Mouse (Mus musculus): ENCODE measurements at regions not wholly inside any gene's neighbourhood (a gene's known extent, or its start where the extent isn't known, plus 50 kb on each side); places are given as distances from the start of the nearest gene placed in this dataset.
A peak's percentile ranks its signal among the peaks of the same experiment; 100 is the strongest.

- no peak for DNase-seq (ENCODE audit: low spot score)
- 89% methylated on average over 13 of the region's 13 CpGs for WGBS
- no peak overlapping the region for H3K27ac ChIP-seq
Measured at GRCm38 (mm10) chr2:167767962-167768361, 78.3 kb upstream of the Tmem189 start.

GRCm38 (mm10) chr2:167767371-167767770, 77.7 kb upstream of the Tmem189 start:
- peaks cover 43% of the 10 kb centered on the region for H3K4me1 ChIP-seq
- no peaks in the 10 kb centered on the region for H3K36me3 ChIP-seq
- 83% methylated on average over 8 of the region's 8 CpGs for WGBS
- no peak for DNase-seq (ENCODE audit: low spot score)
- H3K27ac ChIP-seq: no peak overlapping the region
- no peaks in the 10 kb centered on the region for H3K9me3 ChIP-seq
- no peak overlapping the region for H3K4me3 ChIP-seq
- H3K27me3 ChIP-seq (ENCODE audit: insufficient read depth, poor library complexity, severe bottlenecking): peaks cover 18% of the 10 kb centered on the region

More at GRCm38 (mm10) chr2:167767962-167768361, 78.3 kb upstream of the Tmem189 start:
- H3K36me3 ChIP-seq: no peaks in the 10 kb centered on the region
- H3K4me3 ChIP-seq: no peak overlapping the region
- H3K4me1 ChIP-seq: peaks cover 39% of the 10 kb centered on the region
- no peaks in the 10 kb centered on the region for H3K9me3 ChIP-seq
- peaks cover 21% of the 10 kb centered on the region for H3K27me3 ChIP-seq (ENCODE audit: insufficient read depth, poor library complexity, severe bottlenecking)

GRCm38 (mm10) chr2:167765811-167766210, 76.2 kb upstream of the Tmem189 start:
- Histone ChIP-seq H3K36me3 (no peaks in the 10 kb centered on the region), H3K4me1 (peaks cover 59% of the 10 kb centered on the region), H3K27me3 (ENCODE audit: insufficient read depth, poor library complexity, severe bottlenecking) (peaks cover 10% of the 10 kb centered on the region), H3K9me3 (no peaks in the 10 kb centered on the region), H3K4me3 (no peak overlapping the region), H3K27ac (peak overlapping the region; percentile 83)
- WGBS: 90% methylated on average over 6 of the region's 6 CpGs
- no peak for DNase-seq (ENCODE audit: low spot score)

GRCm38 (mm10) chr2:167765072-167765800, 75.6 kb upstream of the Tmem189 start:
- Histone ChIP-seq H3K27me3 (ENCODE audit: insufficient read depth, poor library complexity, severe bottlenecking) (peaks cover 9% of the 10 kb centered on the region), H3K4me3 (no peak overlapping the region), H3K9me3 (no peaks in the 10 kb centered on the region), H3K36me3 (no peaks in the 10 kb centered on the region), H3K27ac (peak overlapping the region; percentile 83), H3K4me1 (peaks cover 65% of the 10 kb centered on the region)
- peak; percentile 96 for DNase-seq (ENCODE audit: low spot score)
- WGBS: 50% methylated on average over 22 of the region's 22 CpGs

GRCm38 (mm10) chr2:167763891-167764410, 74.3 kb upstream of the Tmem189 start:
- 91% methylated on average over 7 of the region's 7 CpGs for WGBS
- Histone ChIP-seq H3K36me3 (no peaks in the 10 kb centered on the region), H3K4me1 (peaks cover 63% of the 10 kb centered on the region), H3K27ac (peak overlapping the region; percentile 83), H3K4me3 (no peak overlapping the region), H3K9me3 (no peaks in the 10 kb centered on the region), H3K27me3 (ENCODE audit: insufficient read depth, poor library complexity, severe bottlenecking) (peaks cover 6% of the 10 kb centered on the region; the same call in 1 of the 2 replicates)
- DNase-seq (ENCODE audit: low spot score): no peak

- Histone ChIP-seq H3K36me3 (no peaks in the 10 kb centered on the region), H3K4me1 (peaks cover 78% of the 10 kb centered on the region), H3K9me3 (no peaks in the 10 kb centered on the region), H3K4me3 (no peak overlapping the region), H3K27ac (peak overlapping the region; percentile 67), H3K27me3 (ENCODE audit: insufficient read depth, poor library complexity, severe bottlenecking) (peaks cover 1% of the 10 kb centered on the region; the same call in 1 of the 2 replicates)
- no peak for DNase-seq (ENCODE audit: low spot score)
- WGBS: 71% methylated on average over 17 of the region's 17 CpGs
Measured at GRCm38 (mm10) chr2:167761404-167761936, 71.8 kb upstream of the Tmem189 start.

GRCm38 (mm10) chr2:167760681-167761403, 71.2 kb upstream of the Tmem189 start:
- no peak for DNase-seq (ENCODE audit: low spot score)
- Histone ChIP-seq H3K4me3 (no peak overlapping the region), H3K27ac (peak overlapping the region; percentile 67), H3K9me3 (no peaks in the 10 kb centered on the region), H3K27me3 (ENCODE audit: insufficient read depth, poor library complexity, severe bottlenecking) (no peaks in the 10 kb centered on the region; the same call in 1 of the 2 replicates), H3K4me1 (peaks cover 77% of the 10 kb centered on the region), H3K36me3 (no peaks in the 10 kb centered on the region)
- 68% methylated on average over 13 of the region's 13 CpGs for WGBS

GRCm38 (mm10) chr2:167759603-167760390, 70.2 kb upstream of the Tmem189 start:
- H3K36me3 ChIP-seq: no peaks in the 10 kb centered on the region
- no peaks in the 10 kb centered on the region for H3K27me3 ChIP-seq (ENCODE audit: insufficient read depth, poor library complexity, severe bottlenecking)
- no peaks in the 10 kb centered on the region for H3K9me3 ChIP-seq
- 91% methylated on average over 9 of the region's 9 CpGs for WGBS
- peaks cover 75% of the 10 kb centered on the region for H3K4me1 ChIP-seq
- DNase-seq (ENCODE audit: low spot score): no peak
- H3K27ac ChIP-seq: no peak overlapping the region
- no peak overlapping the region for H3K4me3 ChIP-seq

GRCm38 (mm10) chr2:167757157-167757780, 67.6 kb upstream of the Tmem189 start:
- WGBS: 42% methylated on average over 12 of the region's 12 CpGs

GRCm38 (mm10) chr2:167756721-167757120, 67.1 kb upstream of the Tmem189 start:
- WGBS: 88% methylated on average over 12 of the region's 12 CpGs
- Histone ChIP-seq H3K4me3 (no peak overlapping the region), H3K27me3 (ENCODE audit: insufficient read depth, poor library complexity, severe bottlenecking) (no peaks in the 10 kb centered on the region), H3K9me3 (no peaks in the 10 kb centered on the region), H3K27ac (peak overlapping the region; percentile 82), H3K4me1 (peaks cover 77% of the 10 kb centered on the region), H3K36me3 (no peaks in the 10 kb centered on the region)
- no peak for DNase-seq (ENCODE audit: low spot score)

More at GRCm38 (mm10) chr2:167757157-167757780, 67.6 kb upstream of the Tmem189 start:
- no peaks in the 10 kb centered on the region for H3K36me3 ChIP-seq
- H3K4me1 ChIP-seq: peaks cover 83% of the 10 kb centered on the region
- no peaks in the 10 kb centered on the region for H3K27me3 ChIP-seq (ENCODE audit: insufficient read depth, poor library complexity, severe bottlenecking)
- DNase-seq (ENCODE audit: low spot score): peak; percentile 87
- H3K27ac ChIP-seq: peak overlapping the region; percentile 82
- no peaks in the 10 kb centered on the region for H3K9me3 ChIP-seq
- no peak overlapping the region for H3K4me3 ChIP-seq

- Histone ChIP-seq H3K27me3 (ENCODE audit: insufficient read depth, poor library complexity, severe bottlenecking) (no peaks in the 10 kb centered on the region), H3K36me3 (no peaks in the 10 kb centered on the region), H3K4me1 (peaks cover 62% of the 10 kb centered on the region), H3K4me3 (no peak overlapping the region), H3K9me3 (no peaks in the 10 kb centered on the region), H3K27ac (peak overlapping the region; percentile 67)
- 56% methylated on average over 22 of the region's 22 CpGs for WGBS
- DNase-seq (ENCODE audit: low spot score): no peak
Measured at GRCm38 (mm10) chr2:167754929-167755551, 65.4 kb upstream of the Tmem189 start.

GRCm38 (mm10) chr2:167753898-167754297, 64.3 kb upstream of the Tmem189 start:
- Histone ChIP-seq H3K27ac (peak overlapping the region; percentile 67; the same call in 1 of the 2 replicates), H3K4me3 (no peak overlapping the region), H3K27me3 (ENCODE audit: insufficient read depth, poor library complexity, severe bottlenecking) (no peaks in the 10 kb centered on the region), H3K4me1 (peaks cover 58% of the 10 kb centered on the region), H3K36me3 (no peaks in the 10 kb centered on the region), H3K9me3 (no peaks in the 10 kb centered on the region)
- WGBS: 68% methylated on average over 9 of the region's 9 CpGs
- no peak for DNase-seq (ENCODE audit: low spot score)

Measured in heart, embryonic 10.5 days (tissue).